Mouse (Mus musculus): ENCODE results near the gene Gjc2.
A peak's percentile ranks its signal among the peaks of the same experiment; 100 is the strongest.

Gjc2 gene

GRCm38 (mm10) chr11:59208153-59208831, 25.3 kb upstream of the Gjc2 start, which contains the start of gene 2310033P09Rik:
TSS of gene 2310033P09Rik (plus strand) at chr11:59208321.
- peak; percentile 91 for DNase-seq (ENCODE audit: low spot score in 2 of 2)

DNA sequence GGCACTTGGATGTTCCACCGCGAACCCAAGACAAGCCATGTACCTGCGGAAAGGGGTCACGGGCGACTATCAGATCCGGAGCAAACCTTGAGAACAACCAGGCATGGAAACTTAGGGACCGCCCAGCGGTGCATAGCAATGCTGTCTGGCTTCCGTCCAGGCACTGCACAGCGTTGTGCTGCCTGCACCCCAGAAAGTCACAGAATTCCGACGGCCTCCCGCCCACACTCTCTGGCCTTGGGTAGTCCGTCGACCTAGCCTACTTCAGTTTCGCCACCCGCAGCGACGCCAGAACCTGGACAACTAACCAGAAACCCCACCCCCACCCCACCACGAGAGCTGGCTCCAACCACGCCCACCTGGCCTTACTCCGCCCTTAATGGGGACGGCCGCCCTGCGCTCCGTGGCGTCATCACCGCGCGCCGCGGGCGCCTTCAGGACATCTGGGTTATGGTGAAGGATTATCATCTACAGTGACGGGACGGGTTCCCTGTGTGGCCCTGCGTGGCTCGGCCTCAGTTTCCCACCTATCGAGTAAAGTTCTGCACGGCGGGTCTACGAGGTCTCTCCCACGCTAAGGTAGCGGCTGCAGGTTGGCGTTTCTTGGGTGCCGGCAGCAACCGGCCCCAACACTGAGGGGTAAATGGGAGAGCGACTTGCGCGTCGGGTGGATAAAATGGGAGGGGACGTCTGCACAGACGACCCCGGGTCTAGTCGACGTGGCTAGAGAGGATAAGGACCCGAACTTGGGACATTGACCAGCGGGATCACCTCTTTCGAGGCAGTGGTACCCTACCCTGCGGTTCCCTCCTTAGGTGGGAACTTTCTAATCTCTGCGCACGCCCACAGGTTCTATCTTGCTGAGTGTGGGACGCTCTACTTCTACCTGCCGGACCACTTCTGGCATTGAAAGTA, 19.3 kb upstream of the Gjc2 start, which contains the start of gene Mrpl55:
Gene Mrpl55, plus strand, starts transcription at position 406 of the 915 bp plus-strand sequence.
- DNase-seq (ENCODE audit: low spot score in 2 of 2): peak; percentile 90 to 96

GRCm38 (mm10) chr11:59201216-59202002, 18.4 kb upstream of the Gjc2 start:
- no peak for DNase-seq (ENCODE audit: low spot score in 2 of 2)

GRCm38 (mm10) chr11:59196230-59196629, 13.2 kb upstream of the Gjc2 start:
- no peak for DNase-seq (ENCODE audit: low spot score in 2 of 2)

DNA sequence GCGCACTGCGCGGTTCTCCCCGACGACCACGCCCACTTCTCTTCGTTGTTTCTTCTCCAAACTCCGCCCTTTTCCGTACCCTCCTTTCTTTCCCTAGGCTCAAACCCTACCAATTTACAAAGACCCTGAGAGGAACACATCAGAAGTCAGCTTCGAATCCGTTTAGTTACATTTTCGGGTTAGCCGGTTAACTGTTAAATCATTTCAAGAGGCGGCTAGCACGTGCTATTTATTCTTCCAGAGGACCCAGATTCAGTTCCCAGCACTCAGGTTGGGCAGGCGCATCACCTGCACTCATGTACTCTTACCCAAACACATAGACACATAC, 9.0 kb upstream of the Gjc2 start, which contains the start of gene Guk1:
Gene Guk1, minus strand, starts transcription at position 154 of the 328 bp plus-strand sequence.
- no peak for DNase-seq (ENCODE audit: low spot score in 2 of 2)

GRCm38 (mm10) chr11:59191231-59192058, 8.4 kb upstream of the Gjc2 start:
- DNase-seq (ENCODE audit: low spot score in 2 of 2): peak; percentile 86 to 88

DNA sequence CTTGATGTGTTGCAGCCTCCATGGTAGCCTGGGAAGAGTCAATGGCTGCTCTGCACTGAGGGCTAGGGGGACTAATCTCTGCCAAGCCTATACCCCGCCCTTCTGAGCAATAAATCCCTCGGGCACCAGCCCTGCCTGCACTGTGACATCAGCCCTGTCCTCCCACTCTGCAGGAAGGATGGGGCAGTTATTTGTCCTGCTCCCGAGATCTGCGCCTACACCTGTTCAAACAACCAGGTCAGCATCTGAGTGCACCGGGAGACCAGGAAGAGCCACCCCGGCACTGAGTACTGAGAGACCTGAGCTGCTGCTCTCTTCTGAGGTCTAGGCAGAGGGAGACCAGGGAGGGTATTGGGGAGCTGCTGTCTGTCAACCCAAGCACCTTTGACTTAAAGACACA, 4.7 kb upstream of the Gjc2 start:
- no peak for DNase-seq (ENCODE audit: low spot score in 2 of 2)

- DNase-seq (ENCODE audit: low spot score in 2 of 2): no peak
These were observed 2.5 kb upstream of the Gjc2 start for GRCm38 (mm10) chr11:59185490-59185889.

GRCm38 (mm10) chr11:59183821-59184220, 808 bp upstream of the Gjc2 start:
- DNase-seq (ENCODE audit: low spot score in 2 of 2): peak in 1 of 2 experiments; percentile 52

DNA sequence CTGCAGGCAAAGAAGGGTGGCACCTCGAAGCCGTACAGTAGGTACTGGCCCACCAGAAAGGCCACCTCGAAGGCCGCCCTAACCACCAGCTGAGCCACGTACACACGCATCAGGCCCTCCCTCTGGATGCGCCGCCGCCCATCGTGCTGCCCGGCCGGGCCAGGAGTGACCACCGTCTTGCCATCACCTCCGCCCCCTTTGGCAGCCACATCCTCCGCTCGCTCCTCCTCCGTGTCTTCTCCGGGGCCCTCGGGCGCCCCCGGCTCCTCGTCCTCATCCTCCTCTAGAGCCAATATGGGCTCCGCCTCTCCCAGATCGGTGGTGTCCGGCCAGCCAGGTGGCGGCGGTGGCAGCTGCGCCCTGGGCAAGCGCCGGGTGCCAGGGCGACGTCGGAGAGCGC, 6.1 kb downstream of the Gjc2 start:
- no peak for DNase-seq (ENCODE audit: low spot score in 2 of 2)

- DNase-seq (ENCODE audit: low spot score in 2 of 2): no peak
These were observed 6.5 kb downstream of the Gjc2 start for GRCm38 (mm10) chr11:59176475-59176874.

GRCm38 (mm10) chr11:59174189-59174838, 8.7 kb downstream of the Gjc2 start:
- DNase-seq (ENCODE audit: low spot score in 2 of 2): no peak

DNA sequence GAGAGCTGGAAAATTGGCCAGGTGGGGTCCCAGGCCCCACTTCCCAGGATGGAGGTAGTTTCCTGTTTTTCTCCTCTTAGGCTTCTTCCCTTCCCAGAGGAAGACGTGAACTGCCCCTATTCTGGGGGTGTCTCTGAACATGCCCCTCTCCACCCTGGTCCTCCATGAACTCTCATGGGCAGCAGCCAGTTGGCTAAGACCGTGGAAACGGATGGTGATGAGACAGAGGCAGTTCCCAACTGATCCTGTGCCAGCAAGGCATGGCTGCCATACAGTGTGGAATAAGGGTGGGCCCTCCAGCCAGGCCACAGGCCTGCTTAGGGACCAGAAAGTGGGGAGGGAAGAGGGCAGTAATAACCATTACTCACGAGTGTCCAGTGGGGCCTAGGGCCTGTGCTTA, 12.5 kb downstream of the Gjc2 start:
- no peak for DNase-seq (ENCODE audit: low spot score in 2 of 2)

GRCm38 (mm10) chr11:59169807-59170206, 13.2 kb downstream of the Gjc2 start:
- DNase-seq (ENCODE audit: low spot score in 2 of 2): no peak

- DNase-seq (ENCODE audit: low spot score in 2 of 2): no peak
These were observed 17.3 kb downstream of the Gjc2 start for GRCm38 (mm10) chr11:59165616-59166241.

- DNase-seq (ENCODE audit: low spot score in 2 of 2): no peak
These were observed 18.6 kb downstream of the Gjc2 start for GRCm38 (mm10) chr11:59164384-59164783.

DNA sequence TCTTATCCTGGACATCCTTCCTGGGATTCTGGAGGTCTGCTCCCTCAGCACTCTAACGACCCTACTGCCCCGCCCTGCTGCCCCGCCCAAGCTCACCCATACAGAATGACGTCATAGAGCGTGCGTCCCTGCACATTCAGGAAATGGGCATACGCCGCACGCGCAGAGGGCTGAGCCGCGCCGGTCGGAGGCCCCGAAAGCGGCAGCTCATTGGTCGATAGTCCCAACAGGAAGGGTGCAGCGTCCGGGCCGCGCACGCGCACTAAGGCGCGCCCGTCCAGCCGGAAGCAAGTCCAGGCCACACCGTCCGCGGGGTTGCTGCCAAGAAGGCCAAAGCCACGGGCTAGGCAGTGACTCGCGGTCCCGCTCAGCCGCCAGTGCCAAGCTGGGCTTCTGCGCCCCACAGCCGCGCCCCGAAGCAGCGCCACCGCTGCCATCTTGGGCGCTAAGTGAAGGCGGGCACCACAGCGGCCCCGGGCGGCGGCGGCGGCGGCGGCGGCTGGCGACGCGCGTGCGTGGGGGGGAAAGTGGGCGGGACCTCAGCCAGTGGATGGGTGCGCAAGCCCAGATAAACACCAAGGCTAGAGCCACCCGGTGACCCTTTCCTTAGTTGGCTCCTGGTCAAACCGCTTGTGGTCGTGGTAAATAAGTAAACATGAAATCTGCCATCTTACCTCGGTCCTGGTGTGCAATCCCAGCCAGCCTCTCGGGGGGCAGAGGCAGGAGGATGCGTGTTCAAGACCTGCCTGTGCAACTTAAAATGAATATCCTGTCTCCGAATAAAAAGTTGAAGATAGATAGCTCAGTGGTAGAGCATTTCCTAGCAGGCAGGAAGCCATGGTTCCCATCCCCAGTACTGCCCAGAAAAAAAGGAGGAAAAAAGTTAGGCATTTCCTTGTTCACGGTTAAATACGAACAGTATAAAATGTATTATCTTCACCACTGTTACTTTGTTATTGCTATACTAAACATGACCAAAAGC, 19.5 kb downstream of the Gjc2 start, which contains the start of gene Iba57:
Gene Iba57, minus strand, starts transcription at position 485 of the 982 bp plus-strand sequence.
- DNase-seq (ENCODE audit: low spot score in 2 of 2): peak; percentile 96 to 99

- DNase-seq (ENCODE audit: low spot score in 2 of 2): no peak
These were observed 20.4 kb downstream of the Gjc2 start for GRCm38 (mm10) chr11:59162443-59163254.
